16 mouse cellular contexts compared by ENCODE assay signal in the genomic region with DNA sequence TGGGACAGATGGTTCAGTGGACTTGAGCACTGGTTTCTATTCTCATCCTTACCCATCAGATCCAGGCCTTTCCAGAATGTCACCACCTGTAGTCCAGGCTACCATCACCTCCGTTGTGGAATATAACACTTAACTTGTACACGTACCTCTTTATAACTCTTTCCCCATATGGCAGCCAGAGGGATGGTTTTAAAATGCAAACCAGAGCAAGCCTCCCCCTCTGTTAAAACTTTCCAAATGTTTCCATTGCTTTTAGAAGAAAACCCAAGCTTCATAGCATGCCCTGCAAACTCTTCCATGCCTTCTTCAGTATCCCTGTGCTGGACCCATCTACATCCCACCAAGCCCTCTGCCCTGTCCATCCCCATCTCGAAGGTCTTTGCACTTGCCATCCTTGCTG.
"Had no signal": no experiment of that assay in that cellular context is flagged by ENCODE, and none has a peak within 500 bp of the region (broad histone marks: within the 10 kb centered on the region; RNA-seq: fewer than 3 reads in every experiment).

No protein-coding gene starts in this region.

- H3K27ac ChIP-seq: neural tube, embryonic 12.5 days; neural tube, embryonic 13.5 days; neural tube, embryonic 15.5 days; stomach, embryonic 15.5 days; stomach, postnatal 0 days had no signal

- H3K9ac ChIP-seq: neural tube, embryonic 12.5 days; neural tube, embryonic 13.5 days; neural tube, embryonic 15.5 days; stomach, embryonic 15.5 days had no signal

- H3K4me3 ChIP-seq: neural tube, embryonic 12.5 days; neural tube, embryonic 13.5 days; neural tube, embryonic 15.5 days; stomach, embryonic 15.5 days had no signal

- H3K36me3 ChIP-seq: neural tube, embryonic 12.5 days; neural tube, embryonic 13.5 days; neural tube, embryonic 15.5 days; stomach, embryonic 15.5 days had no signal

- H3K4me2 ChIP-seq: neural tube, embryonic 12.5 days; neural tube, embryonic 13.5 days; neural tube, embryonic 15.5 days; stomach, embryonic 15.5 days had no signal

- H3K27me3 ChIP-seq: neural tube, embryonic 12.5 days; neural tube, embryonic 13.5 days; neural tube, embryonic 15.5 days; stomach, embryonic 15.5 days had no signal

- H3K4me1 ChIP-seq: neural tube, embryonic 12.5 days; neural tube, embryonic 13.5 days; neural tube, embryonic 15.5 days; stomach, embryonic 15.5 days had no signal

- DNase-seq: retina, postnatal 1 day; right cerebral cortex, adult 18-20 months; right cerebral cortex, postnatal 14 days; right cerebral cortex, postnatal 25 days; right cerebral cortex, postnatal 4 days; spleen, adult 18-20 months; thymus, adult 18-20 months; thymus, adult 2 months; thymus, postnatal 25 days; thymus, postnatal 36 days; thymus, postnatal 4 days had no signal

- H3K9me3 ChIP-seq: neural tube, embryonic 12.5 days; neural tube, embryonic 13.5 days; neural tube, embryonic 15.5 days; stomach, embryonic 15.5 days had no signal
